Mouse (Mus musculus): ENCODE data around the gene Ktn1. TPM values are rescaled to one million over a fixed set of nuclear protein-coding genes. Genes with fewer than 3 reads are reported as not detected.

The Ktn1 gene
- total RNA-seq, 2 experiments from 2014 or later = 75.8 to 98.4 TPM

DNA sequence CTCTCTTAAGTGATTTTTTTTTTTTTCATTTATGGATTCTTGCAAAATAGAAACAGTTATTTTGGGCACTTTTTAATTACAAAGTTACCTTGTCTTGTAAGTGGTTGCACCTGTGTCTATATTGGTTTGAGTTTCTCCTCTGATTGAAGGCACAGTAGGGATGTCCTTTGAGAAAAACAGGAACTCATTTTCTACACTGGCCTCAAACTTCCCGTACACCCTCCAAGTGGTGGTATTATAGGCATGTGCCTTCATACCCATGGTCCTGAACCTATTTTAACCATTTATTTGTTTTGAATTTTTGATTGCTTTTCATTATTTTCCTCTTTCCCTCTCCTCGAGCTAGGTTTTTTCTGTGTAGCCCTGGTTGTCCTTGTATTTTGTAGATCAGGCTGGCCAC, 7.2 kb downstream of the Ktn1 start:
- intact Hi-C loops (cut with DNase I) = no loop called here
- no peak for DNase-seq (ENCODE audit: low spot score in 2 of 2)

DNA sequence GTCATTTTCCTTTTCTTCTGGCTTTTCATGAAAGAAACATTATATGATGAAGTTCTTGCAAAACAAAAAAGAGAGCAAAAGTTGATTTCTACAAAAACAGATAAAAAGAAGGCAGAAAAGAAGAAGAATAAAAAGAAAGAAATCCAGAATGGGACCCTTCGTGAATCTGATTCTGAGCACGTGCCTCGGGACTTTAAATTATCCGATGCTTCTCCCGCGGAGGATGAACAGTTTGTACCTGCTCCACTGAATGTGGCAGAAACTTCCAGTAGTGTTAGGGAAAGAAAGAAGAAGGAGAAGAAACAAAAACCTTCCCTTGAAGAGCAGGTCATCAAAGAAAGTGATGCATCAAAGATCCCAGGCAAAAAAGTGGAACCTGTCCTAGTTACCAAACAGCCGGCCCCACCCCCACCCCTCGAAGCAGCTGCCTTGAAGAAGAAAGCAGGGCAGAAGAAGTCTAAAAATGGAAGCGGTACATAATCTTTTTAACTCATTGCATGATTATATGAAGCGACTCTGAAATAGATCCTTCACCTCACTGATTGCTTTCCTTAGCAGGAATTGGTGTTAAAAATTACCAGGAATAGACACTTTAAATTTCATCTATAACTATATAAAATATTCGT, 15.7 kb downstream of the Ktn1 start:
- intact Hi-C loops (cut with DNase I) = no loop called here
- DNase-seq (ENCODE audit: low spot score in 2 of 2) = no peak

DNA sequence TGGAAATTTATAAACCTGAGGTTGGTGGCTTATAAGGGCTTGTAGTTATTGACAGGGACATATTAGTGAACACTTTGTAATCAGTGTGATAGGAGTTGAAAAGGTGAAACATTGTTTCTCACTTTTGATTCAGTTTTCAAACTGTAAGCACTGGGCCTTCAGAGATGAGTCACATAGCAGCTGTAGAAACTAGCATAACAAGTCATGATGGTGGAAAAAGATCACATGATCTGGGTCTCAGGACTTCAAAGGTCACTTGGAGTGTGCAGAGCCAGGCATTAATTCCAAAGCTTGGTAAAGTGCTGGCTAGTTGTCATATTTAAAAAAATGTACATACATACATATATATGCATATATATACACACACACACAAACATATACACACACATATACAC, 16.2 kb downstream of the Ktn1 start:
- intact Hi-C loops (cut with DNase I) = no loop called here
- DNase-seq (ENCODE audit: low spot score in 2 of 2) = no peak

DNA sequence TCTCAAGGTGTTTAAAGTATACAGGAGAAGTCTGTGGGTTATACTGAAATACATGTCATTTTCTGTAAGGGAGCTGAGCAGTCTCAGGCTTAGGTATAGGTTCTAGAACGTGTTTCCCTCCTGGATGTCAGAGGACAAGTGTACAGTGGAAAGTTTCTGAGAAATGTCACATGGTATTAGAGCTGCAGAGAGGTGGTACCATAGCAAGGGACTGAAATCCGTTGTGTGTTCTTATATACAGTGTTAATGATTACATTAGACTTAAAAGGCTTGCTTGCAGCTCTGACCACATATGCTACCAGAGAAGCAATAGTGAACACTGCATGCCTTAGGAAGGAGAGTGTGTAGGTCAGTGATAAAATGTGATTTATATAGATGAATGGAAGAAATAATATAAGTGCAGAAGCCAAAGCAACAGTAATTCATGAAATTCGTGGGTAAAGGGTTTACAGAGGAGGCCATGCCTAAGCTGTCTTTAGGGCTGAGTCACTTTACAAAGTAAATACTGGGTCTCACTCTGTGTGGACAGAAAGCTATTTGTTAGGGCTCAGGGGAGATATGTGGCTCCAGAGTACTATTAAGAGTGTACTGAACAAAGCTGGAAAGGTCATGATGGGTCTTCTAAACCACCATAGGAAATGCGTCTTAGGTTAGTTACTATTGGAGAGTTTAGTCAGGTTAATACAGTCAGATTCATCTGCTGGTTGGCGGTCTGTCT, 17.0 kb downstream of the Ktn1 start:
- intact Hi-C loops (cut with DNase I) = no loop called here
- no peak for DNase-seq (ENCODE audit: low spot score in 2 of 2)

DNA sequence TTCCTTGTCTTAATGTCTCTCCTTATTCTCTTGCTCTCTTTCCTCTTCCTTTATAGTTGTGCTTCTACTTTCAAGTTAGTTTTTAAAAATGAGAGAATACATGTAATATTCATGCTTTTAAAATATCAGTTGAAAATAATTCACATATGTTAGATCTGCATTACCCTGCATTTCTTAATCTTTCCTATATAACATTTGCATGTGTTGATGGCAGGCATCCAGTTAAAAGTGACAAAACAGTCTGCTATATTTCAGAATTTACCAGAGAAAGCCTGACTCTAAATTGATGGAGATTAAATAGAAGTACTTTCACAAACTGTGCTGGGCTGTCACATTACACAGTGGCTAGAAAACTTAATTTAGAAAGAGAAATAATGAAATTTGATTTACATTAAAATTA, 19.8 kb downstream of the Ktn1 start:
- DNase-seq (ENCODE audit: low spot score in 2 of 2) = no peak
- intact Hi-C loops (cut with DNase I) = no loop called here

DNA sequence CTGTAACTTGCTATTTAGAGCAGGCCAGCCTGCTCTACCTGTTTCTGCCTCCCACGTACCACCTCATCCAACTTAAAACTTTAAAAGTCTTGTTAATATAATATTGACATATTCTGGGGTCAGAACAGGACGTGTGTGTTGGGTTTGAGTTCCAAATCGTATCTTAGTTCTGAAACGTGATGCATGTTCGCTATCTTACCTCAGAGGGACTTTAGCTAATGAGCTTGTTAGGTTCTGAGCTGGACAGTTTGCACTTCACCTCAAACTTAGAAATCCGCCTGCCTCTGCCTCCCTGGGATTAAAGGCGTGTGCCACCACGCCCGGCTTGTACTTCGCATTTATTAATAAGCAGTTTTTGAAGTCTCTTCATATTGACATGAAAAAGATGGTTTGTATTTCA, 34.6 kb downstream of the Ktn1 start:
- intact Hi-C loops (cut with DNase I) = no loop called here
- DNase-seq (ENCODE audit: low spot score in 2 of 2) = no peak

DNA sequence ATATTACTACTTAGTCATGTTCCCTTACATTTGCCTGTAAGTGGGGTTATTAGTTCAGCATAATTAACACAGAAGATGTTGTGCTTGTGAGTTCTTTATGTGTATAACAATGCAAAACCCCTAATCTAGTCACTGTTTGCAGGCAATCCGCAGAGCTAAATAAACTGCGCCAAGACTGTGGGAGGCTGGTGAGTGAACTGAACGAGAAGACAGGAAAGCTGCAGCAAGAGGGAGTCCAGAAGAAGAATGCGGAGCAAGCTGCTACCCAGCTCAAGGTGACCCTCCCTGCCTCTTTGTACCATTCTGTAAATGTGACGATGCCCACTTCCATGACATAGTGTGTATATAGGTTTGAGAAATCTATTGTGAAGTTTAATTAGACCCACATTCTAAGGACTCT, 36.3 kb downstream of the Ktn1 start:
- no peak for DNase-seq (ENCODE audit: low spot score in 2 of 2)
- intact Hi-C loops (cut with DNase I) = no loop called here

DNA sequence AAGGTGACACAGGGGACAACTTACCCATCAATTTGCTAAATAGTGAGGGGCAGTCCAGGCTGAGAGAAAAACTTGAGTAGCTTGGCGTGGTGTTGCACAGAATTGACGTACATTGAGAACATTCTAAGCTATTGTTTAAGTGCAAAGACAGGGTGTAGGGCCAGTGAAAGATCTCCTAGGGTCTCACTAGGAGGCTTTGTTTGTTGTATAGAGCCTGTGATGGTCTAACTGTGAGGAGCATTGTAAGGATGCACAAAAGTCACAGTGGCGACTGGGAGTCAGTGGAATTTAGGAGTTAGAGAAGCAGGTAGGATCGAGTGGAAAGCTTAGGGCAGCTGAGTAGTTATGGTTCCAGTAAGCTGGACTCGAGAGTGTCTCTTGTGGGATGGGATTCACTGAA, 50.9 kb downstream of the Ktn1 start:
- DNase-seq (ENCODE audit: low spot score in 2 of 2) = no peak
- intact Hi-C loops (cut with DNase I) = no loop called here

DNA sequence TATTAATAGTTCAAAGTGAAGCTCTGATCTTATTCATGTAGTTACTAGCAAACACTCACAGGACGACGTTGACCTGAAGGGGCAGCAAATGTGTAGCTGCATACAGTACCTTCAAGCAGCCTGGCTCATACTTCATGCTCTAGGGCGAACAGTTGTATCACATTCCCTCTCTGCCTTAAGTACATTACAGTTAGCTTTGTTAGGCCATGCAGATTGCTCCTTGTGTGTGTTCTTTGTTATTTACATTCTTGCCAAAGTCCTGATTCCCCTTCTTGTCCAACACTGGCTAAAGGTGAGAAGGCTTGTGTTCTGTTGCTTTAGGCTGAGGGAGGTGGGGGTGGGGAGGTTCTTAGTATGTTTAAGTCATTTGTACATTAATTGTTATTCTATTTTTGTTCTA, 61.3 kb downstream of the Ktn1 start:
- DNase-seq (ENCODE audit: low spot score in 2 of 2) = no peak
- intact Hi-C loops (cut with DNase I) = no loop called here

DNA sequence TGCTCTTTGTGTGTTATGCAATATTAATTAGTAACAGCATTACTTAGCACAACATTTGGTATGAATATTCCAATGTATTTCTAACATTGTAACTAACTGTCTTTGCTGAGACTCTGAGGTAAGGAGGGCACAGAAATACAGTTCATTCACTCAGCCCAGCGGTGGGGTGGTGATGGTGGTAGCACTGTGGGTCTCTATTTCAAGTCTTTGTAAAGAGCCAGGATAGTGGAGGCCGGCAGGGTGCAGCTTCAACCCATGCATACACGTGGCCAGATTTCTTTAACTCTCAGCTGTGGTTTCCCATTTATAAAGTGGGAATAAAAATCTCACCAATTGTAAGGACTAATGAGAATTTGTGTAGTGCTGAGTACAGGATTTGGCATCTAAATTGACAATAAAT, 67.5 kb downstream of the Ktn1 start:
- intact Hi-C loops (cut with DNase I) = no loop called here
- no peak for DNase-seq (ENCODE audit: low spot score in 2 of 2)

DNA sequence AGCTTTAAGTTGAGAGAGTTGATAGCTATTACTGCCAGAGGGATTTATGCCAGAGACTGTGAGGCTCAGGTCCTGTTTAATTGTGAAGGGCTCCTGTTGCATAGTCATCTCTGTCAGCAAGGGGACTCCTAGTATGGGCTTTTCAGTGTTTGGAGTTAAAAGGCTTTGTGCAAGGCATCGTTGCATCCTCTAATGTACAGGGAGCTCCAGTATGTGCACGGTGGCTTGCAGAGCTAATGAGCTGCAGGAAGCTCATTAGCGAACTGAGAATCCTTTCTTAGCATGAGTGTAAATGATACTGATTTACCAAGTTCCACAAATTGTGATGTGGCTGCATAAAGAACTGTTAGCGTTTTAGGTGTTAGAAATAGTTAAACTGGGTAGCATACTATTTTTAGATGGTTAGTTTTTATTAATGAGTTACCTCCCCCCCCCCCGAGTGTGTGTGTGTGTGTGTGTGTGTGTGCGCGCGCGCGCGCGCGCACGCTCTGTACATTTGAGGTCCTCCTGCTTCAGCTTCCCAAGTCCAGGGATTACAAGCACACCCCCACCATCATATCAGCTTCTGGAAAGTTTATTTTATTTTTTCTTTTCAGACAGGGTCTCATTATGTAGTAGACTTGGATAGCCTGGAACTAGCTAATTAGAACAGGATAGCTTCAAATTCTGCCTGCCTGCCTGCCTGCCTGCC, 69.8 kb downstream of the Ktn1 start:
- intact Hi-C loops (cut with DNase I) = no loop called here
- DNase-seq (ENCODE audit: low spot score in 2 of 2) = no peak

DNA sequence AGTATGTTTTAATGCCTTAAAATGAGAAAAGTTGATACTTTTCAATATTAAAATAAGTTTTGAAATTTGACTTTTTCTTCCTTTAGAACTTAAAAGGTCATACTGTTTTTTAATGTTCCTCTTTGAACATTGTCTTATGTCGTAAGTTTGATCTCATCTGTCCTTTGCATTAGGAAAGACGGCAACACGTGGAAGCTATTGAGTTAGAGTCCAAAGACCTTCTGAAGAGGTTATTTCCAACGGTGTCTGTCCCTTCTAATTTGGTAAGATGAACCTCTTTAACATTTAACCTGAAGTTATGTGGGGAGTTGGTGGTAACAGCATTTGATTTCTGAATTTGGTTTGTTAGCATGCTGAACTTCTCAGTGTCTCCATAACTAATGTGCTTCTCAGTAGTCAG, 71.8 kb downstream of the Ktn1 start:
- intact Hi-C loops (cut with DNase I) = no loop called here
- no peak for DNase-seq (ENCODE audit: low spot score in 2 of 2)

DNA sequence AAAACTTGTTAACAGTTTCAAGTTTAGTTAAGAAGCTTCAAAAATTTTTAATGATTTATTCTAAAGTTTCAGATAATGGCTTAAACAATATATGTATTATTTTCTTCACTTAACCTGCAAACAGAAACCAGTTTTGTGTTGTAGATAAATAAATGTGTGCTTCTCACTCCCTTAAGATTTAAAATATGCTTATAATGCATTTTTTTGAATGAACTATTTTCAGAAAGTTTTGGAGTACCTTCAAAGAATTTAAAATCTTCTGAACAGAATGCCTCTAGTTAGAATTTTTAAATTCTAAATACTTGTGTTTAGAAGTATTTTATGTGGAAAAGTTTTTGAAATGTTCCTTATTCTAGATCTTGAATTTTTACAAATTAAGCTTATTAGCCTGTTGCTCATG, 74.8 kb downstream of the Ktn1 start:
- intact Hi-C loops (cut with DNase I) = no loop called here
- DNase-seq (ENCODE audit: low spot score in 2 of 2) = no peak

DNA sequence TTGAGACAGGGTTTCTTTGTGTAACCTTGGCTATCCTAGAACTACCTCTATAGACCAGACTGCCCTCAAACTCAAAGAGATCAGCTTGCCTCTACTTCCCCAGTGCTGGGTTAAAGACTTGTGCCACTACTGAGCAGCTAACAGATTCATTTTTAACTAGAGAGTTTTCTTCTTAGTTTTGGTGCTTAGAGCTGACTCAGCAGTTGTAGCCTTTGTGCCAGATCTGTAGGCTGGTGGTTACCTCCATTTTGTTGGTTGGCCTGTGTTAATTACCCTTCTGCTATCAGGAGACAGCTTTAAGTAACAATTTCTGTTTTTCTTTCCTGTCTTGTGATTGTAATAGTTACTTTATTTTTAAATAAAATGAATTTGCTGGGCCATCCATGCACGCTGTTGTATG, 80.3 kb downstream of the Ktn1 start:
- no peak for DNase-seq (ENCODE audit: low spot score in 2 of 2)
- intact Hi-C loops (cut with DNase I) = no loop called here

DNA sequence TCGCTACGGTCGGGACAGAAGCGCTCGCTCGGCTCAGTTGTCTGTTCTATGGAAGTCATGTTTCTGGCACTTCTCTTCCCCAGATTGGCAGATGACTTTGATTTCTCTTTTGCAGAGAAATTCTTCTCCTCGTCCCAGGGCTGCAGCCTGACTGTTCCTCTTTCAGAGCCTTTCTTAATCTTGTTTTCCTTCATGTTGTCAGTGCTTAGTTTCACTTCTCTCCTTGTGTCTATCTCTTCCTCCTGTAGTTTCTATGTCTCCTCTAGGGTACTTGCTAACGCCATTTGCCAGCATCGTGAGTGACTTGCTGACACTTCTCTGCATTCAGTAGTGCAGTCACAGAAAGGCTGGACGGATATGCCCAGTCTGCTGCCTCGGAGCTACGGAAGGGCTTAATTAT, 87.1 kb downstream of the Ktn1 start:
- no peak for DNase-seq (ENCODE audit: low spot score in 2 of 2)

DNA sequence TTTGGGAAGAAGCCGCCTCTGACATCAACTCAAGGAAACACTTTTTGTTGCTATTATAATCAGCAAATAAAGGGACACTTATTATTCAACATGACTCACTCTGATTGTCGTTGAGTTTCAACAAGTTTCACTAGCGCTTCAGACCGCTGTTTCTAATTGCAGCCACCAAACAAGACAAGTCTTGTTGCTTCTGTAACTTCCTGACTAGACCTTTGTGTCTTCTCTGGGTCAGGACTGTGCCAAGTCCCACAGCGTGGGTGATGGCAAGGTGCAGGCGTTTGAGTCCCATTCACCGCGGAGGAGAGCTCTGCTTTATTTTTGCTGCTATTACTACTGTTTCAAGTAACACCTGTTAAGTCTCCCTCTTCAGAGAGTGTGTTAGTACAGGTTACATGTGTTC, 88.2 kb downstream of the Ktn1 start:
- no peak for DNase-seq (ENCODE audit: low spot score in 2 of 2)
- intact Hi-C loops (cut with DNase I) = no loop called here

More for the DNA sequence above, 87.1 kb downstream of the Ktn1 start:
- intact Hi-C loops (cut with DNase I) = no loop called here

DNA sequence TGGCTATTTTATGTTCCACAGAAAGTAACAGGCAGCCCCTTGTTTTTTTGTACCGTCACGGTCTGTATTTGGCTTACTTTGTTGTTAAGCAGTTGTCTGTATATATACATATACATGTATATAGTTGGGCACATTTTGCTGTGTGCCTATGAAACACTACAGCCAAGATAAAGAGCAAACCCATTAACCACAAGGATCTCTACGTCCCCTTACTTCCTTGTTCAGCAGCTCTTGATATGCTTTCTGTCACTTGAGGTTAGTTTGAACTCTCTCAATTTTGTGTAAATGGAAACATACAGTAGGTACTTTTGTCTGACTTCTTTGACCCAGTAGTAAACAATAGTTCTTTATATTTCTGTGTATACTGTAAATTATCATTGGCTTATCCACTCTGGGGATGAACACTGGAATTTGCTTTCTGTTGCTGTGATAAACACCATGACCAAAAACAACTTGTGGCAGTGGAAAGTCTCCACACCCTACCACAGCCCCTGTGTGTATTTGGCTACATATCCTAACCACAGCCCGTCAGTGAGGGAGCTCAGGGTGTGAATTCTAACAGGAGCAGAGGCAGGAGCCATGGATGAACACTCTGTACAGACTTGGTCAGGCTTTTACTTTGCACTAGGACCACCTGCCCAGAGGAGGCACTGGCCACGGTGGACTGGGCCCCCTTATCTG, 92.2 kb downstream of the Ktn1 start:
- intact Hi-C loops (cut with DNase I) = no loop called here
- no peak for DNase-seq (ENCODE audit: low spot score in 2 of 2)

DNA sequence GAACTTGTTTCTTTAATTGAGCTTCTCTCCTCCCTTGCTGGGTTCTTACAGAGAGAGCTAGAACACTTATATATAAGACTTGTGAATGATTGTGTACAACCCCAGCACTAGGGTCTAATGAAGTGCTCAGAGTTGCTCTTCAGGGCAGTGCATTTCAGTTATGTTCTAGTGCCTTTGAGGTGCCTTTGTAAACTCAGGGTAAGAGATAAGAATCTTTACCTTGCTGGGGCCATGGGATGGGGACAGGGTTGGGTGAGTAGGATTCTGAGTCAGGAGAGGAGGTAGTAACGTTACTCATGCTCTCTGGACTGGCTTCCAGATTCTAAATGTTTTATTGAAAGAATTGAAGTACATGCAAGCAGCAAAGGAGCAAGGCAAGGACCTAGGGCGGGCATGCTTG, 92.8 kb downstream of the Ktn1 start:
- no peak for DNase-seq (ENCODE audit: low spot score in 2 of 2)
- intact Hi-C loops (cut with DNase I) = no loop called here

DNA sequence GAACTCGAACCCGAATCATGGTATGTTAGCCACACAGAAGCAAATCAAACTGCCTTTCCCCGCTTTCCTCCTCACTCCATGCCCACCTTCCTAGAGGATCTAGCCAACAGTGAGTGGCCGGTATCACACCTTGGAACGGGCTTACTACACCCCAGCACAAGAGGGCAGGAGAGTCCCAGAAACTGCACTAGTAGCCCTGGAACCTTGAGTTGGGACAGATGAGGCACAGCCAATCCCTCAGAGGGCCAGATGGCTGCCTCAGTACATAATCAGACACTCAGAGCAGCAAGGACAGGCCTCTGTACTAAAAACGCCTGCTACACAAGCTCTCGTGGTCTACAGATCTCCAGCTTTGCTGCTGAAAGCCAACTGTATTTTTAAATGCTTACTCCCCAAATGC, 94.4 kb downstream of the Ktn1 start:
- DNase-seq (ENCODE audit: low spot score in 2 of 2) = no peak
- intact Hi-C loops (cut with DNase I) = no loop called here

DNA sequence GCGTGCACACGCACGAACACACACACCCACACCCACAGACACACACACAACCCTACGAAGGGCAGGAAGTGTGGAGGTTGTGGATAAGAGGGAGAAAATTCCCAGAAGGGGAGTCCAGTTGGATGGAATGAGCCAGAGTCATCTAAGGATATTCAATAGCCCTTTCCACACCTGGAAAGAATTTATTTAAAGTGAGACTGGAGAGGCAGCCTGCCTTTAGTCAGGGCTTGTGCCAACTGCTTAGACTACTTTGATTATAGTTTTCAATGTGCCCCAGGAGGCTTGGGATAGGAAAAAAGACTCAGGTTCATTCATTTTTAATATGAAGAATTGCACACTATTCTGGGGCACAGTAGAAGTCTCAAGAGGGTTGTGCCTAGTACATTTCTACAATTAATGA, 96.8 kb downstream of the Ktn1 start:
- no peak for DNase-seq (ENCODE audit: low spot score in 2 of 2)
- intact Hi-C loops (cut with DNase I) = no loop called here

DNA sequence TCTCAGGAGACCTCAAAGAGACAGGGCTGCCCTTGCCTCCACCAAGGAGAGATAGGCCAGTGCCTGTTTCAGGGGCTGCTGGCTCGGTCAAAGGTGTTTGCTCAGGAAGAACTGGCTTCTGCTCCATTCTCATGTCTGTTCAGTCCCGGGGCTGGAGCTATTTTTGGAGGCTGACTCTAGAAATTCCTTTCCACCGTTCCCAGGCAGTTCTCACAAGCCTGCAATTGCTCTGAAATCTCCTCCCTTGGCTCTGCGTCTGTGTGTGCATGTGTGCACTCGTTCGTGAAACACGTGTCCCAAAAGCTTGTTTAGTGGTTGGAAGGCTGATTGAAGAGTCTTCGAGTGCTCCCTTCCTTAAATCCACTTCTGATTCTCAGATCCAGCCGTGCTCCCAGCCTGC, 99.3 kb downstream of the Ktn1 start:
- intact Hi-C loops (cut with DNase I) = no loop called here
- no peak for DNase-seq (ENCODE audit: low spot score in 2 of 2)
